Mouse (Mus musculus): ENCODE results near the gene Eif4a3.
"Not testable (repeated sequence)": the region's sequence is repeated elsewhere in the genome, so short reads cannot be mapped to it uniquely, and the experiment has no call there.

The Eif4a3 gene

GRCm38 (mm10) chr11:119297996-119298395, 1.9 kb downstream of the Eif4a3 start:
- DNase-seq: peak; percentile 21

- not testable (repeated sequence) for DNase-seq
These were observed 7.0 kb downstream of the Eif4a3 start for GRCm38 (mm10) chr11:119292861-119293260.

- peak; percentile 25 for DNase-seq
These were observed 12.5 kb downstream of the Eif4a3 start for GRCm38 (mm10) chr11:119287207-119287992.

- peak; percentile 53 for DNase-seq
These were observed 13.9 kb downstream of the Eif4a3 start for GRCm38 (mm10) chr11:119285791-119286527.

- no peak for DNase-seq
These were observed 18.9 kb downstream of the Eif4a3 start for GRCm38 (mm10) chr11:119281030-119281429.

- no peak for DNase-seq
These were observed 26.5 kb downstream of the Eif4a3 start for GRCm38 (mm10) chr11:119273186-119273930.

GRCm38 (mm10) chr11:119272492-119272891, 27.4 kb downstream of the Eif4a3 start:
- DNase-seq: not testable (repeated sequence)

- DNase-seq: peak; percentile 62
These were observed 31.2 kb downstream of the Eif4a3 start for GRCm38 (mm10) chr11:119268557-119269195.

- peak; percentile 96 for DNase-seq
These were observed 31.9 kb downstream of the Eif4a3 start, which contains the start of gene Gaa for GRCm38 (mm10) chr11:119267768-119268556. Gene Gaa, plus strand, starts transcription at chr11:119267887.

GRCm38 (mm10) chr11:119267241-119267674, 32.6 kb downstream of the Eif4a3 start:
- peak; percentile 90 for DNase-seq

GRCm38 (mm10) chr11:119265811-119266210, 34.1 kb downstream of the Eif4a3 start:
- DNase-seq: peak; percentile 27

GRCm38 (mm10) chr11:119264413-119264812, 35.5 kb downstream of the Eif4a3 start:
- DNase-seq: peak; percentile 42

- DNase-seq: peak; percentile 67
These were observed 39.9 kb downstream of the Eif4a3 start for GRCm38 (mm10) chr11:119259977-119260376.

GRCm38 (mm10) chr11:119258572-119259322, 41.1 kb downstream of the Eif4a3 start:
- DNase-seq: peak; percentile 79

GRCm38 (mm10) chr11:119258216-119258571, 41.7 kb downstream of the Eif4a3 start:
- DNase-seq: no peak

GRCm38 (mm10) chr11:119256557-119256956, 43.3 kb downstream of the Eif4a3 start:
- not testable (repeated sequence) for DNase-seq

- no peak for DNase-seq
These were observed 46.9 kb downstream of the Eif4a3 start for GRCm38 (mm10) chr11:119252854-119253541.

- DNase-seq: no peak
These were observed 48.9 kb downstream of the Eif4a3 start for GRCm38 (mm10) chr11:119250998-119251397.

- DNase-seq: peak; percentile 75
These were observed 50.9 kb downstream of the Eif4a3 start for GRCm38 (mm10) chr11:119249011-119249410.

- not testable (repeated sequence) for DNase-seq
These were observed 54.3 kb downstream of the Eif4a3 start for GRCm38 (mm10) chr11:119245543-119245942.
